Mouse (Mus musculus): ENCODE data around the gene Ftl1. TPM values are rescaled to one million over a fixed set of nuclear protein-coding genes. Genes with fewer than 3 reads are reported as not detected.
A peak's percentile ranks its signal among the peaks of the same experiment; 100 is the strongest.
"Not testable (repeated sequence)": the region's sequence is repeated elsewhere in the genome, so short reads cannot be mapped to it uniquely, and the experiment has no call there.

Gene Ftl1
- polyA plus RNA-seq, 1 experiment from 2014 or later: 5,734 TPM

- Histone ChIP-seq H3K4me1 (peaks cover 21% of the 10 kb centered on the region), H3K27me3 (replicated peaks; ENCODE audit: low read depth, poor library complexity, severe bottlenecking) (no peaks in the 10 kb centered on the region), H3K36me3 (replicated peaks) (peaks cover 36% of the 10 kb centered on the region), H3K27ac (replicated peaks) (peak overlapping the region; percentile 91), H3K9me3 (no peaks in the 10 kb centered on the region), H3K4me3 (peak overlapping the region; percentile 86)
- WGBS: 31% methylated on average over 7 of the region's 7 CpGs
- no peak for DNase-seq (ENCODE audit: low spot score)
These were observed 7.5 kb upstream of the Ftl1 start for GRCm38 (mm10) chr7:45467090-45467670.

- WGBS: under 1% methylated on average over 58 of the region's 58 CpGs
- Histone ChIP-seq H3K36me3 (replicated peaks) (peaks cover 42% of the 10 kb centered on the region), H3K4me1 (peaks cover 26% of the 10 kb centered on the region), H3K4me3 (peak within 1 kb of the TSS; percentile 86), H3K9me3 (no peaks in the 10 kb centered on the region), H3K27me3 (replicated peaks; ENCODE audit: low read depth, poor library complexity, severe bottlenecking) (no peaks in the 10 kb centered on the region), H3K27ac (replicated peaks) (peak within 1 kb of the TSS; percentile 91)
- peak; percentile 97 for DNase-seq (ENCODE audit: low spot score)
These were observed 6.8 kb upstream of the Ftl1 start, which contains the start of gene Bax for GRCm38 (mm10) chr7:45466283-45467089. Gene Bax (minus strand): TSS chr7:45466898.

GRCm38 (mm10) chr7:45465549-45465948 is 5.9 kb upstream of the Ftl1 start:
- WGBS: 84% methylated on average over 9 of the region's 9 CpGs
- Histone ChIP-seq H3K9me3 (no peaks in the 10 kb centered on the region), H3K36me3 (replicated peaks) (peaks cover 52% of the 10 kb centered on the region), H3K4me3 (peak overlapping the region; percentile 86), H3K4me1 (peaks cover 35% of the 10 kb centered on the region), H3K27me3 (replicated peaks; ENCODE audit: low read depth, poor library complexity, severe bottlenecking) (no peaks in the 10 kb centered on the region), H3K27ac (replicated peaks) (peak overlapping the region; percentile 91; the same call in 1 of the 2 replicates)
- no peak for DNase-seq (ENCODE audit: low spot score)

- H3K4me3 ChIP-seq: peak overlapping the region; percentile 86; the same call in 1 of the 2 replicates
- H3K4me1 ChIP-seq: peaks cover 40% of the 10 kb centered on the region
- H3K27me3 ChIP-seq (replicated peaks; ENCODE audit: low read depth, poor library complexity, severe bottlenecking): no peaks in the 10 kb centered on the region
- no peak overlapping the region for H3K27ac ChIP-seq (replicated peaks)
- no peak for DNase-seq (ENCODE audit: low spot score)
- peaks cover 54% of the 10 kb centered on the region for H3K36me3 ChIP-seq (replicated peaks)
- WGBS: 96% methylated on average over 12 of the region's 12 CpGs
- H3K9me3 ChIP-seq: no peaks in the 10 kb centered on the region
These were observed 5.4 kb upstream of the Ftl1 start for GRCm38 (mm10) chr7:45465112-45465511.

GRCm38 (mm10) chr7:45463987-45464778 is 4.5 kb upstream of the Ftl1 start:
- H3K4me1 ChIP-seq: peaks cover 43% of the 10 kb centered on the region
- H3K27ac ChIP-seq (replicated peaks): no peak overlapping the region
- H3K4me3 ChIP-seq: no peak overlapping the region
- H3K9me3 ChIP-seq: no peaks in the 10 kb centered on the region
- peaks cover 54% of the 10 kb centered on the region for H3K36me3 ChIP-seq (replicated peaks)
- H3K27me3 ChIP-seq (replicated peaks; ENCODE audit: low read depth, poor library complexity, severe bottlenecking): no peaks in the 10 kb centered on the region
- 96% methylated on average over 7 of the region's 7 CpGs for WGBS
- DNase-seq (ENCODE audit: low spot score): no peak

GRCm38 (mm10) chr7:45462868-45463267 is 3.2 kb upstream of the Ftl1 start:
- not testable (repeated sequence) for H3K27ac ChIP-seq (replicated peaks); DNase-seq (ENCODE audit: low spot score); H3K9me3 ChIP-seq; H3K4me3 ChIP-seq; H3K27me3 ChIP-seq (replicated peaks; ENCODE audit: low read depth, poor library complexity, severe bottlenecking)
- Histone ChIP-seq H3K36me3 (replicated peaks) (peaks cover 64% of the 10 kb centered on the region), H3K4me1 (peaks cover 50% of the 10 kb centered on the region)
- WGBS: 79% methylated on average over 4 of the region's 4 CpGs

GRCm38 (mm10) chr7:45462325-45462724 is 2.6 kb upstream of the Ftl1 start:
- Histone ChIP-seq H3K36me3 (replicated peaks) (peaks cover 69% of the 10 kb centered on the region), H3K4me3 (no peak overlapping the region), H3K27ac (replicated peaks) (no peak overlapping the region), H3K4me1 (peaks cover 53% of the 10 kb centered on the region), H3K9me3 (no peaks in the 10 kb centered on the region), H3K27me3 (replicated peaks; ENCODE audit: low read depth, poor library complexity, severe bottlenecking) (no peaks in the 10 kb centered on the region)
- 86% methylated on average over 4 of the region's 4 CpGs for WGBS
- no peak for DNase-seq (ENCODE audit: low spot score)

- WGBS: 92% methylated on average over 4 of the region's 4 CpGs
- no peak for DNase-seq (ENCODE audit: low spot score)
- no peak overlapping the region for H3K4me3 ChIP-seq
- H3K9me3 ChIP-seq: no peaks in the 10 kb centered on the region
- no peaks in the 10 kb centered on the region for H3K27me3 ChIP-seq (replicated peaks; ENCODE audit: low read depth, poor library complexity, severe bottlenecking)
- peak overlapping the region; percentile 96 for H3K27ac ChIP-seq (replicated peaks)
- peaks cover 54% of the 10 kb centered on the region for H3K4me1 ChIP-seq
- peaks cover 75% of the 10 kb centered on the region for H3K36me3 ChIP-seq (replicated peaks)
These were observed 2.1 kb upstream of the Ftl1 start for GRCm38 (mm10) chr7:45461781-45462180.

- 50% methylated on average over 5 of the region's 5 CpGs for WGBS
- Histone ChIP-seq H3K36me3 (replicated peaks) (peaks cover 79% of the 10 kb centered on the region), H3K4me3 (peak overlapping the region; percentile 88), H3K9me3 (no peaks in the 10 kb centered on the region), H3K27ac (replicated peaks) (peak overlapping the region; percentile 96), H3K4me1 (peaks cover 57% of the 10 kb centered on the region), H3K27me3 (replicated peaks; ENCODE audit: low read depth, poor library complexity, severe bottlenecking) (no peaks in the 10 kb centered on the region)
- DNase-seq (ENCODE audit: low spot score): peak; percentile 46
These were observed 1.6 kb upstream of the Ftl1 start for GRCm38 (mm10) chr7:45461326-45461725.

- Histone ChIP-seq H3K36me3 (replicated peaks) (peaks cover 84% of the 10 kb centered on the region), H3K4me3 (peak overlapping the region; percentile 88)
- peak; percentile 65 for DNase-seq (ENCODE audit: low spot score)
These were observed 1.2 kb upstream of the Ftl1 start for GRCm38 (mm10) chr7:45460860-45461314.

GRCm38 (mm10) chr7:45460377-45460776 is 693 bp upstream of the Ftl1 start:
- Histone ChIP-seq H3K27me3 (replicated peaks; ENCODE audit: low read depth, poor library complexity, severe bottlenecking) (no peaks in the 10 kb centered on the region), H3K4me1 (peaks cover 47% of the 10 kb centered on the region), H3K27ac (replicated peaks) (peak overlapping the region; percentile 96), H3K4me3 (peak overlapping the region; percentile 88), H3K36me3 (replicated peaks) (peaks cover 85% of the 10 kb centered on the region), H3K9me3 (no peaks in the 10 kb centered on the region)
- 76% methylated on average over 7 of the region's 7 CpGs for WGBS
- DNase-seq (ENCODE audit: low spot score): no peak

More at GRCm38 (mm10) chr7:45460860-45461314, 1.2 kb upstream of the Ftl1 start:
- Histone ChIP-seq H3K27ac (replicated peaks) (peak overlapping the region; percentile 96), H3K27me3 (replicated peaks; ENCODE audit: low read depth, poor library complexity, severe bottlenecking) (no peaks in the 10 kb centered on the region), H3K9me3 (no peaks in the 10 kb centered on the region), H3K4me1 (peaks cover 52% of the 10 kb centered on the region)
- 33% methylated on average over 13 of the region's 13 CpGs for WGBS

All from embryonic facial prominence, embryonic 10.5 days (tissue).